Mouse (Mus musculus): ENCODE data around the gene Aven. TPM values are rescaled to one million over a fixed set of nuclear protein-coding genes. Genes with fewer than 3 reads are reported as not detected.

Gene Aven
- total RNA-seq, 2 experiments from 2014 or later: 9.8 to 11.2 TPM

DNA sequence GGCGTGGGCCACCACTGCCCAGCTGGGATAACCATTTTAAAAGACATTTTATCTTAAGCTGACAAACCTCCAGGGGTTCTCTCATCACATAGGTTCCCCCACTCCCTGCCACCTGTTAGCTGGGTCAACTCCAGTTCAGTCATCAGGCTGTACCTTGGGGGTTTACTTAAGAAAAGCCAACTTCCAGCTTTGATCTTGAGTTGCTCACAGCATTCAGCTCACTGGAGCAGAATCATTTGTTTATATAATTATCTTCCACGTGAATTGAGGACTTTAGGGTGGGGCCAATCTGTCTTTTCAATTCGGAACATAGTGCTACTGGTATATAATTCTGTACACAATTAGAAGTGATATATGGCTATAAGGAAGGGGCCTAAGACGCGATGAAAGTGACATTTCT lies 1.1 kb upstream of the Aven start:
- no peak for TF ChIP-seq CTCF (IDR thresholded peaks at IDR 0.05)
- intact Hi-C loops (cut with DNase I): loop anchor here (2.0 to 5.0 kb wide), 2 partner anchors 37 to 229 kb away; partner anchors contain the start of genes Emc7 and Nop10
- Histone ChIP-seq H3K4me3 (no peak overlapping the region), H3K27ac (no peak overlapping the region)
- no peak for DNase-seq (ENCODE audit: extremely low spot score in 1 of 2, low spot score in 2 of 2)

DNA sequence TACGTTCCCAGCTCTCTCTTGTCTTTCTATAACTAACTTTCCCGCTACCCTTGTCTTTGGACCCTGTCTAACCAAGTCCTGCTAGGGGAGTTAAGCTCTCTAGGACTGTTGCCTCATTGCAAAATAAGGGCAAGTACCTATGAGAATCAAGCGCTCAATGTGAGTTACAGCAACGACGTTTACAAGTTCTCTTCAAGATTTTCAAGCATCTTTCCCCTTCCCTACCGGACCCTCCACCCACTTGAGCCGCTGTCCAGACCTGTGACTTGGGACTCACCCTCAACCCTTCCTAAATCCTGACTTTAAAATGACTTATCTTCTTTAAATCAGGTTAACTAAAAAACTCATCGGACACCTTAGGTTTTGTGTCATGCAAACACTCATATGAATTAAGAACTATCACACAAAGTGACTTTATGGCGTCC lies 321 bp upstream of the Aven start:
- intact Hi-C loops (cut with DNase I): loop anchor here (2.0 to 5.0 kb wide), 2 partner anchors 38 to 230 kb away; partner anchors contain the start of genes Emc7 and Nop10
- DNase-seq (ENCODE audit: extremely low spot score in 1 of 2, low spot score in 2 of 2): no peak
- no peak for TF ChIP-seq CTCF (IDR thresholded peaks at IDR 0.05)
- peak overlapping the region; percentile 95 for H3K27ac ChIP-seq
- H3K4me3 ChIP-seq: peak overlapping the region; percentile 69

- peak overlapping the region; percentile 95 for H3K27ac ChIP-seq
- peak overlapping the region; percentile 69 for H3K4me3 ChIP-seq
- intact Hi-C loops (cut with DNase I): loop anchor here (2.0 to 5.0 kb wide), 2 partner anchors 39 to 231 kb away; partner anchors contain the start of genes Emc7 and Nop10
- TF ChIP-seq CTCF (IDR thresholded peaks at IDR 0.05): no peak
- no peak for DNase-seq (ENCODE audit: extremely low spot score in 1 of 2, low spot score in 2 of 2)
Measured at GRCm38 (mm10) chr2:112493539-112494260, 936 bp downstream of the Aven start.

GRCm38 (mm10) chr2:112497851-112498250 lies 5.1 kb downstream of the Aven start:
- no peak overlapping the region for H3K27ac ChIP-seq
- no peak overlapping the region for H3K4me3 ChIP-seq

DNA sequence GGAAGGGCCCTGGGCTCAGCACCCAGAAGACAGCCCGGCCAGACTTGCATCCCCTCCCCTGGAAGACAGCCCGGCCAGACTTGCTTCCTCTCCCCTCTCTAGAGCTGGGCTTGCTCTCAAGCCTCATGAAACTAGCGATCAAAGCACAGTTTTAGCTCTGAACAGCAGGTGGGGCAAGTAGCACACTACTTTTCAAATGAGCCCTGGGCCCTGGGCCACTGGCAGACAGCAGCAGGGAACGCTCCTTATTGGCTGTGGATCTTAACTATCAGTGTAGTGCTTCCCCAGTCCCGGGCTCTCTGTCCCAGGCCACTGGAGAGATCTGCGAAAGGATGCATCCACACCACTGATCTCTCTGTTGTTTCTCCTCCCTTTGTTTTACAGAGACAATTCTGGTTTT lies 8.4 kb downstream of the Aven start:
- H3K4me3 ChIP-seq: no peak overlapping the region
- intact Hi-C loops (cut with DNase I): loop anchor here (2.0 kb wide), 1 partner anchor 266 kb away; no protein-coding TSS in a partner anchor

More at GRCm38 (mm10) chr2:112497851-112498250, 5.1 kb downstream of the Aven start:
- TF ChIP-seq CTCF (IDR thresholded peaks at IDR 0.05): no peak
- intact Hi-C loops (cut with DNase I): no loop called here
- no peak for DNase-seq (ENCODE audit: extremely low spot score in 1 of 2, low spot score in 2 of 2)

GRCm38 (mm10) chr2:112503978-112504377 lies 11.2 kb downstream of the Aven start:
- no peak for TF ChIP-seq CTCF (IDR thresholded peaks at IDR 0.05)

More for the DNA sequence above, 8.4 kb downstream of the Aven start:
- TF ChIP-seq CTCF (IDR thresholded peaks at IDR 0.05): peak; percentile 72
- no peak overlapping the region for H3K27ac ChIP-seq
- DNase-seq (ENCODE audit: extremely low spot score in 1 of 2, low spot score in 2 of 2): peak; percentile 64 to 73

DNA sequence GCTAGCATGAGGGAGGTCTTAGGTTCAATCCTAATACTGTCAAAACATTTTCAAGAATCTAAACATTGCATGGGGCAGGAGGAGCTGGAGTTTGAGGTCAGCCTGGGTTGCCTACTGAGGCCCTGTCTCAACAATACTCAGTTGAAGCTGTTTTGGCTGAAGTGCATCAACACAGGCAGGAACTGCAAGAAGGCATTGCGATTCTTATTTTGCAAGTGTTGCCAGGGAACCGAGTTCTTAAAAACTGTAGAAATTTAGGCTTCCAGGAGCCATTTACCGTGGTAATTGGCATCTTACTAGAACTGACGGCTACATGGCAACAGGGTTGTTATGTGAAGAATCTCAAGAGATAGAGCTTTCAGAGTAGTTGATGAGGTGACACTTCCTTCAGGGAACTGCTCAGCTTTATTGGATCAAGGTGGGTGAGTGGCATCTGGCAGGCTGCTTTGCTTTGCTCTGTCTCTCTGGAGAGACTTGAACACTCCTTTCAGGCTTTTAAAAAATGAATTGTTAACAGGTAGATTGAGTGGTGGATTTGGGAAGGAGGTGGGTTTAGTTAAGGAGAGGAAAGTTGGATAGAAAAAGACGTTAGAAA lies 14.2 kb downstream of the Aven start:
- intact Hi-C loops (cut with DNase I): no loop called here
- TF ChIP-seq CTCF (IDR thresholded peaks at IDR 0.05): no peak
- Histone ChIP-seq H3K27ac (no peak overlapping the region), H3K4me3 (no peak overlapping the region)
- no peak for DNase-seq (ENCODE audit: extremely low spot score in 1 of 2, low spot score in 2 of 2)

More at GRCm38 (mm10) chr2:112503978-112504377, 11.2 kb downstream of the Aven start:
- no peak overlapping the region for H3K4me3 ChIP-seq
- no peak for DNase-seq (ENCODE audit: extremely low spot score in 1 of 2, low spot score in 2 of 2)
- H3K27ac ChIP-seq: no peak overlapping the region
- intact Hi-C loops (cut with DNase I): no loop called here

- Histone ChIP-seq H3K4me3 (no peak overlapping the region), H3K27ac (no peak overlapping the region)
- DNase-seq (ENCODE audit: extremely low spot score in 1 of 2, low spot score in 2 of 2): no peak
- intact Hi-C loops (cut with DNase I): no loop called here
- TF ChIP-seq CTCF (IDR thresholded peaks at IDR 0.05): no peak
Measured at GRCm38 (mm10) chr2:112507444-112507843, 14.7 kb downstream of the Aven start.

GRCm38 (mm10) chr2:112510140-112510539 lies 17.4 kb downstream of the Aven start:
- H3K27ac ChIP-seq: no peak overlapping the region
- intact Hi-C loops (cut with DNase I): no loop called here
- no peak for DNase-seq (ENCODE audit: extremely low spot score in 1 of 2, low spot score in 2 of 2)
- TF ChIP-seq CTCF (IDR thresholded peaks at IDR 0.05): no peak
- no peak overlapping the region for H3K4me3 ChIP-seq

DNA sequence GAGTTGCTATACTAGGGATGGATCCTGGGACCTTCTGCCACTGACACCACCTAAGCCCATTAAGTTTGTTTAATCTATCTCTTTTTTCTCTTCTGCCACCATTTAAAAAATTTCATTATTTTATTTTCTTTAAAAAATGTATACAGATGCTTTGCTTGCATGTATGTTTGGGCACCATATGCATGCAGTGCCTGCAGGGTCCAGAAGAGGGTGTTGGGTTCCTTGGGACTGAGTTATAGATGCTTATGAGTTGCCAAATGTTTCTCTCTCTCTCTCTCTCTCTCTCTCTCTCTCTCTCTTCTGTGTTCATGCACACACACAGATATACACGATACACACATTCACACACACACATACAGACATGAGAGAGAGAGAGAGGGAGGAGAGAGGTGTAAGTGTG lies 20.3 kb downstream of the Aven start:
- intact Hi-C loops (cut with DNase I): no loop called here
- Histone ChIP-seq H3K27ac (no peak overlapping the region), H3K4me3 (no peak overlapping the region)
- DNase-seq (ENCODE audit: extremely low spot score in 1 of 2, low spot score in 2 of 2): no peak
- TF ChIP-seq CTCF (IDR thresholded peaks at IDR 0.05): no peak; the same call in 1 of the 2 replicates

DNA sequence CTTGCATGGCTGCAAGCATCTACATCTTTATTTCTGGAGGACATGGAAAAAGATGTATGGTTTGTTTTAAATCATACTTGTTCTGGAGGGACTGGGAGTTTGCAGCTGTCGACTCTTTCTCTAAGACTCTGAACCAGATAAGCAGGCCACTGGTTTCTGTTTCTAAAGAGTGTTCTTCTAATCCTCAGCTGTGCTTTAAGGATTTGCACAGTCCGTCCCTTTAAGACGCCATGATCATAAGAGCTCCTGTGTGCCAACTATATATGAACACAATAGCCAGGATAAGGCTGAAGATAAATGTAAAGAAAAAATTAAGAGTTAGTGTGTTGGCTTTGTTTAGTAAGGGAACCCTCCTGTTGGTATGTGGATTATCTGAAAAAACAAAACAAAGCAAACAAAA lies 24.0 kb downstream of the Aven start:
- DNase-seq (ENCODE audit: extremely low spot score in 1 of 2, low spot score in 2 of 2): no peak
- TF ChIP-seq CTCF (IDR thresholded peaks at IDR 0.05): no peak
- intact Hi-C loops (cut with DNase I): no loop called here
- H3K27ac ChIP-seq: no peak overlapping the region
- no peak overlapping the region for H3K4me3 ChIP-seq

GRCm38 (mm10) chr2:112517218-112517617 lies 24.5 kb downstream of the Aven start:
- Histone ChIP-seq H3K27ac (no peak overlapping the region), H3K4me3 (no peak overlapping the region)
- DNase-seq (ENCODE audit: extremely low spot score in 1 of 2, low spot score in 2 of 2): no peak
- no peak for TF ChIP-seq CTCF (IDR thresholded peaks at IDR 0.05)
- intact Hi-C loops (cut with DNase I): no loop called here
